Mouse (Mus musculus): ENCODE measurements at regions not wholly inside any gene's neighbourhood (a gene's known extent, or its start where the extent isn't known, plus 50 kb on each side); places are given as distances from the start of the nearest gene placed in this dataset.

- no peak for TF ChIP-seq CTCF (IDR thresholded peaks at IDR 0.05; ENCODE audit: control insufficient read depth, insufficient read depth, low read length)
- no peak for TF ChIP-seq POLR2A (IDR thresholded peaks at IDR 0.05; ENCODE audit: borderline replicate concordance, control insufficient read depth, low read depth, low read length)
These were observed 298.7 kb upstream of the Camk1g start for GRCm38 (mm10) chr1:193668841-193669240.
